Mouse (Mus musculus): ENCODE measurements at regions not wholly inside any gene's neighbourhood (a gene's known extent, or its start where the extent isn't known, plus 50 kb on each side); places are given as distances from the start of the nearest gene placed in this dataset.

- Histone ChIP-seq H3K4me2 (ENCODE audit: low read depth, low read length) (no peak overlapping the region), H3K27me3 (ENCODE audit: control insufficient read depth, insufficient read depth, low read length) (no peaks in the 10 kb centered on the region), H3K27ac (ENCODE audit: low read depth) (no peak overlapping the region), H3K4me1 (ENCODE audit: control insufficient read depth, insufficient read depth) (no peaks in the 10 kb centered on the region), H3K36me3 (replicated peaks; ENCODE audit: control insufficient read depth, insufficient read depth, low read length) (no peaks in the 10 kb centered on the region), H3K9ac (replicated peaks; ENCODE audit: low read depth, low read length) (no peak overlapping the region), H3K4me3 (ENCODE audit: low read depth, low read length) (no peak overlapping the region), H3K9me3 (replicated peaks; ENCODE audit: control insufficient read depth, low read length) (no peaks in the 10 kb centered on the region)
- 85% methylated on average over 7 of the region's 7 CpGs for WGBS
- DNase-seq (ENCODE audit: low spot score) (no peak), ATAC-seq (ENCODE audit: insufficient read depth, low read depth) (no peak)
- no peak for TF ChIP-seq EP300 (IDR thresholded peaks at IDR 0.05; ENCODE audit: low read depth)
- no peak for TF ChIP-seq CTCF (IDR thresholded peaks at IDR 0.05; ENCODE audit: low read depth)
These were observed 454.3 kb upstream of the Slit2 start for GRCm38 (mm10) chr5:47528671-47529070.

- TF ChIP-seq EP300 (IDR thresholded peaks at IDR 0.05; ENCODE audit: low read depth) (no peak), CTCF (IDR thresholded peaks at IDR 0.05; ENCODE audit: low read depth) (no peak)
- Histone ChIP-seq H3K27me3 (ENCODE audit: control insufficient read depth, insufficient read depth, low read length) (no peaks in the 10 kb centered on the region), H3K9ac (replicated peaks; ENCODE audit: low read depth, low read length) (no peak overlapping the region), H3K4me2 (ENCODE audit: low read depth, low read length) (no peak overlapping the region), H3K36me3 (replicated peaks; ENCODE audit: control insufficient read depth, insufficient read depth, low read length) (no peaks in the 10 kb centered on the region), H3K9me3 (replicated peaks; ENCODE audit: control insufficient read depth, low read length) (no peaks in the 10 kb centered on the region), H3K4me1 (ENCODE audit: control insufficient read depth, insufficient read depth) (no peaks in the 10 kb centered on the region), H3K27ac (ENCODE audit: low read depth) (no peak overlapping the region), H3K4me3 (ENCODE audit: low read depth, low read length) (no peak overlapping the region)
- DNase-seq (ENCODE audit: low spot score) = no peak
- ATAC-seq (ENCODE audit: insufficient read depth, low read depth) = no peak
These were observed 445.4 kb upstream of the Slit2 start for GRCm38 (mm10) chr5:47537532-47537931.

DNA sequence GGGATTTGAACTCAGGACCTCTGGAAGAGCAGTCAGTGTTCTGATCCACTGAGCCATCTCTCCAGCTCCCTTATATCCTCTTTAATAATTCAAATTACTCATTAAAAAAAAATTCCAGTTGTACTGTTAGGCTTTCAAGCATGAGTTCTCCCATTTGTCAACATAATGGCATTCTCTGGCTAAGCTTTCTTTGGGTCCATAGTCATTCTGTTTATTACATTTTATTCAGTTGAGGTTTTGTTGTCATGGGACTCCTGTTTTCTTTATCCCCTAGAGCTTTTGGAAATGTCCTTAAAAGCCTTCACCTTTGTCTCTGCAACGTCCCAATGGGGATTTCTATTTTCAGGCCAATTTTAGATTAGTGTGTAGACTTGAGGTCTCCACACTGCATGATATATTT lies 440.7 kb upstream of the Slit2 start:
- TF ChIP-seq EP300 (IDR thresholded peaks at IDR 0.05; ENCODE audit: low read depth) (no peak), CTCF (IDR thresholded peaks at IDR 0.05; ENCODE audit: low read depth) (no peak)
- Histone ChIP-seq H3K4me3 (ENCODE audit: low read depth, low read length) (no peak overlapping the region), H3K9ac (replicated peaks; ENCODE audit: low read depth, low read length) (no peak overlapping the region), H3K36me3 (replicated peaks; ENCODE audit: control insufficient read depth, insufficient read depth, low read length) (no peaks in the 10 kb centered on the region), H3K27ac (ENCODE audit: low read depth) (no peak overlapping the region), H3K9me3 (replicated peaks; ENCODE audit: control insufficient read depth, low read length) (no peaks in the 10 kb centered on the region), H3K4me1 (ENCODE audit: control insufficient read depth, insufficient read depth) (no peaks in the 10 kb centered on the region), H3K4me2 (ENCODE audit: low read depth, low read length) (no peak overlapping the region), H3K27me3 (ENCODE audit: control insufficient read depth, insufficient read depth, low read length) (no peaks in the 10 kb centered on the region)
- ATAC-seq (ENCODE audit: insufficient read depth, low read depth) (no peak), DNase-seq (ENCODE audit: low spot score) (no peak)
- 58% methylated on average over 1 of the region's 1 CpGs for WGBS

DNA sequence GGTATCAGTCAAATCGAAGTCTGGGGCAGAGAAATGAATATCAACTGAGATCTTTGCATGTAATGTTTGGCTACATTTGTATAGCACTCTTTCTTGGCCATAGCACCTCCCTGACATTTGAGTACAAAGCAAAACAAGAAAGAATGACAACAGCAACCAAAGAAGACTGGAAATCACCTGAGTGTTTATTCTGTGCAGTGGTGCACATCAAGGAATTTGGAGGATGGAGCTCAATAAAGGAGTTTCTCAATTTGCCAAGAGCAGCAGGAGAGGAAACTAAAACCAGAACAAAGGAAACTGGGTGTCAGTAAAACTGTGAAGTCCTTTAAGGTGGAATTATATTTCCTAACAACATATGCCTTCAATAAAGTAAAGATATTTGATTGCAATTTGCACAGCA lies 426.2 kb upstream of the Slit2 start:
- no peaks in the 10 kb centered on the region for H3K4me1 ChIP-seq (ENCODE audit: control insufficient read depth, insufficient read depth)
- ATAC-seq (ENCODE audit: insufficient read depth, low read depth) (no peak), DNase-seq (ENCODE audit: low spot score) (no peak)
- H3K4me2 ChIP-seq (ENCODE audit: low read depth, low read length) = no peak overlapping the region
- no peak overlapping the region for H3K9ac ChIP-seq (replicated peaks; ENCODE audit: low read depth, low read length)
- 73% methylated on average over 1 of the region's 1 CpGs for WGBS
- TF ChIP-seq CTCF (IDR thresholded peaks at IDR 0.05; ENCODE audit: low read depth) = no peak
- TF ChIP-seq EP300 (IDR thresholded peaks at IDR 0.05; ENCODE audit: low read depth) = no peak
- no peak overlapping the region for H3K27ac ChIP-seq (ENCODE audit: low read depth)
- no peaks in the 10 kb centered on the region for H3K9me3 ChIP-seq (replicated peaks; ENCODE audit: control insufficient read depth, low read length)
- H3K36me3 ChIP-seq (replicated peaks; ENCODE audit: control insufficient read depth, insufficient read depth, low read length) = no peaks in the 10 kb centered on the region
- H3K4me3 ChIP-seq (ENCODE audit: low read depth, low read length) = no peak overlapping the region
- H3K27me3 ChIP-seq (ENCODE audit: control insufficient read depth, insufficient read depth, low read length) = no peaks in the 10 kb centered on the region

- Histone ChIP-seq H3K27ac (ENCODE audit: low read depth) (no peak overlapping the region), H3K4me2 (ENCODE audit: low read depth, low read length) (no peak overlapping the region), H3K9ac (replicated peaks; ENCODE audit: low read depth, low read length) (no peak overlapping the region), H3K4me3 (ENCODE audit: low read depth, low read length) (no peak overlapping the region), H3K9me3 (replicated peaks; ENCODE audit: control insufficient read depth, low read length) (no peaks in the 10 kb centered on the region), H3K4me1 (ENCODE audit: control insufficient read depth, insufficient read depth) (no peaks in the 10 kb centered on the region), H3K27me3 (ENCODE audit: control insufficient read depth, insufficient read depth, low read length) (no peaks in the 10 kb centered on the region), H3K36me3 (replicated peaks; ENCODE audit: control insufficient read depth, insufficient read depth, low read length) (no peaks in the 10 kb centered on the region)
- WGBS = 68% methylated on average over 8 of the region's 8 CpGs
- DNase-seq (ENCODE audit: low spot score) = no peak
- TF ChIP-seq EP300 (IDR thresholded peaks at IDR 0.05; ENCODE audit: low read depth) (no peak), CTCF (IDR thresholded peaks at IDR 0.05; ENCODE audit: low read depth) (no peak)
- no peak for ATAC-seq (ENCODE audit: insufficient read depth, low read depth)
These were observed 425.7 kb upstream of the Slit2 start for GRCm38 (mm10) chr5:47557152-47557800.

Data from heart, postnatal 0 days (tissue).